Mouse (Mus musculus) gastrocnemius, postnatal 10 days (tissue): ENCODE results near the gene Ppm1h. TPM values are rescaled to one million over a fixed set of nuclear protein-coding genes. Genes with fewer than 3 reads are reported as not detected.

Source experiments
- DNase-seq: peaks from one replicate; pipeline ENCODE4 v3.0.0; 2021; ENCODE audit warnings: mixed read lengths
- total RNA-seq, 2 experiments: library from RNA; stranded (reverse); gene quantifications; 2 replicates each; pipeline ENCODE4 v1.2.3; 2021

Gene Ppm1h
- total RNA-seq, 2 experiments from 2014 or later, result 3.1 to 4.8 TPM

GRCm38 (mm10) chr10:122815094-122815493 is 136.5 kb downstream of the Ppm1h start:
- DNase-seq, result no peak

- no peak for DNase-seq
Measured at GRCm38 (mm10) chr10:122817741-122818140, 139.2 kb downstream of the Ppm1h start.

- DNase-seq, result no peak
Measured at GRCm38 (mm10) chr10:122819808-122820207, 141.2 kb downstream of the Ppm1h start.

- DNase-seq, result no peak
Measured at GRCm38 (mm10) chr10:122821549-122821948, 143.0 kb downstream of the Ppm1h start.

GRCm38 (mm10) chr10:122823642-122824041 is 145.1 kb downstream of the Ppm1h start:
- no peak for DNase-seq

- no peak for DNase-seq
Measured at GRCm38 (mm10) chr10:122826696-122827331, 148.3 kb downstream of the Ppm1h start.

- DNase-seq, result no peak
Measured at GRCm38 (mm10) chr10:122827719-122828414, 149.3 kb downstream of the Ppm1h start.

- DNase-seq, result no peak
Measured at GRCm38 (mm10) chr10:122829801-122830217, 151.2 kb downstream of the Ppm1h start.

GRCm38 (mm10) chr10:122830638-122831037 is 152.1 kb downstream of the Ppm1h start:
- no peak for DNase-seq

GRCm38 (mm10) chr10:122842014-122842413 is 163.5 kb downstream of the Ppm1h start:
- no peak for DNase-seq

GRCm38 (mm10) chr10:122842961-122843360 is 164.4 kb downstream of the Ppm1h start:
- DNase-seq, result no peak

- peak; percentile 36 for DNase-seq
Measured at GRCm38 (mm10) chr10:122845471-122845870, 166.9 kb downstream of the Ppm1h start.

GRCm38 (mm10) chr10:122846476-122846875 is 167.9 kb downstream of the Ppm1h start:
- DNase-seq, result no peak

GRCm38 (mm10) chr10:122848020-122848457 is 169.5 kb downstream of the Ppm1h start:
- no peak for DNase-seq

GRCm38 (mm10) chr10:122851267-122852160 is 173.0 kb downstream of the Ppm1h start:
- DNase-seq, result no peak

- no peak for DNase-seq
Measured at GRCm38 (mm10) chr10:122854571-122854970, 176.0 kb downstream of the Ppm1h start.

- DNase-seq, result no peak
Measured at GRCm38 (mm10) chr10:122855149-122855548, 176.6 kb downstream of the Ppm1h start.

GRCm38 (mm10) chr10:122856040-122856764 is 177.6 kb downstream of the Ppm1h start:
- no peak for DNase-seq

GRCm38 (mm10) chr10:122857155-122857554 is 178.6 kb downstream of the Ppm1h start:
- no peak for DNase-seq

- DNase-seq, result no peak
Measured at GRCm38 (mm10) chr10:122858904-122859641, 180.5 kb downstream of the Ppm1h start.

- DNase-seq, result no peak
Measured at GRCm38 (mm10) chr10:122859642-122859997, 181.1 kb downstream of the Ppm1h start.
